Mouse (Mus musculus) embryo, embryonic 11.5 days (tissue): ENCODE data around the gene Gm37240.

ENCODE experiments used
- DNase-seq: peaks from one replicate; pipeline ENCODE4 v3.0.0-alpha.2; 2012; ENCODE audit warnings: low read depth, low spot score

Gm37240 gene

GRCm38 (mm10) chr3:85195068-85195481 lies 692.2 kb downstream of the Gm37240 start:
- no peak for DNase-seq

GRCm38 (mm10) chr3:85189791-85190190 lies 697.5 kb downstream of the Gm37240 start:
- no peak for DNase-seq

GRCm38 (mm10) chr3:85188364-85188763 lies 699.0 kb downstream of the Gm37240 start:
- no peak for DNase-seq

- no peak for DNase-seq
These were observed 700.6 kb downstream of the Gm37240 start for GRCm38 (mm10) chr3:85186661-85187076.

- peak; percentile 35 for DNase-seq
These were observed 701.5 kb downstream of the Gm37240 start for GRCm38 (mm10) chr3:85185827-85186226.

GRCm38 (mm10) chr3:85184916-85185315 lies 702.4 kb downstream of the Gm37240 start:
- no peak for DNase-seq

GRCm38 (mm10) chr3:85184151-85184550 lies 703.2 kb downstream of the Gm37240 start:
- DNase-seq = no peak

- DNase-seq = no peak
These were observed 710.6 kb downstream of the Gm37240 start for GRCm38 (mm10) chr3:85176736-85177135.

GRCm38 (mm10) chr3:85174542-85175469 lies 712.5 kb downstream of the Gm37240 start:
- no peak for DNase-seq

GRCm38 (mm10) chr3:85173441-85174071 lies 713.8 kb downstream of the Gm37240 start:
- no peak for DNase-seq

- DNase-seq = no peak
These were observed 714.8 kb downstream of the Gm37240 start for GRCm38 (mm10) chr3:85172532-85172931.

GRCm38 (mm10) chr3:85172096-85172495 lies 715.2 kb downstream of the Gm37240 start:
- DNase-seq = no peak

GRCm38 (mm10) chr3:85168816-85169215 lies 718.5 kb downstream of the Gm37240 start:
- no peak for DNase-seq

GRCm38 (mm10) chr3:85164931-85165330 lies 722.4 kb downstream of the Gm37240 start:
- no peak for DNase-seq

- DNase-seq = no peak
These were observed 723.9 kb downstream of the Gm37240 start for GRCm38 (mm10) chr3:85163396-85163795.

GRCm38 (mm10) chr3:85162430-85162829 lies 724.9 kb downstream of the Gm37240 start:
- no peak for DNase-seq

GRCm38 (mm10) chr3:85160816-85161215 lies 726.5 kb downstream of the Gm37240 start:
- no peak for DNase-seq

- no peak for DNase-seq
These were observed 727.7 kb downstream of the Gm37240 start for GRCm38 (mm10) chr3:85159631-85160030.

- DNase-seq = no peak
These were observed 738.5 kb downstream of the Gm37240 start for GRCm38 (mm10) chr3:85148816-85149215.

GRCm38 (mm10) chr3:85148038-85148550 lies 739.2 kb downstream of the Gm37240 start:
- DNase-seq = no peak

- DNase-seq = peak; percentile 49
These were observed 741.8 kb downstream of the Gm37240 start for GRCm38 (mm10) chr3:85145568-85145967.

GRCm38 (mm10) chr3:85145076-85145475 lies 742.2 kb downstream of the Gm37240 start:
- DNase-seq = no peak

GRCm38 (mm10) chr3:85144425-85144824 lies 742.9 kb downstream of the Gm37240 start:
- DNase-seq = no peak
